Mouse (Mus musculus): ENCODE measurements around the gene Cyp2j8.
"Not testable (repeated sequence)": the region's sequence is repeated elsewhere in the genome, so short reads cannot be mapped to it uniquely, and the experiment has no call there.

Gene Cyp2j8

DNA sequence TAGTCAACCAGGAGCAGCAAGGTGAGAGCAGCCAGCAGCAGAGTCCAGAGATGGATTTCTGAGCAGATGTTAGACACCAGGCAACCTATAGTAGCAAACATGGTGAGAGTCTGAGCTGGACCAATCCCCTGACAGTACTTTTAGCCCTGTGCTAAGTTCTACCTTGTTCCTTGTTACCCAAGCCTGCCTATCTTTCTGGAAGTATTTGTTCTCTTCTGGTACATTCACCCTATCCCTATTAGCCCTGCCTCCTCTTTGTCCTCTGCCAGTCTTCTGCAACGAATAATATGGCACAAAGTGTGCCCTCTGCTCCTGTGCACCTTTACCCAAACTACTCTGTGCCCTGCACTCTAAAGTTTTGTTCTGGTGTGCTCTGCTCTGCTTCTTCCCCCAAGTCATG, at the start of gene Cyp2j8:
Gene Cyp2j8 (minus strand): TSS at position 101 of the 400 bp plus-strand sequence.
- no peak for DNase-seq (ENCODE audit: low read depth, low spot score)

DNA sequence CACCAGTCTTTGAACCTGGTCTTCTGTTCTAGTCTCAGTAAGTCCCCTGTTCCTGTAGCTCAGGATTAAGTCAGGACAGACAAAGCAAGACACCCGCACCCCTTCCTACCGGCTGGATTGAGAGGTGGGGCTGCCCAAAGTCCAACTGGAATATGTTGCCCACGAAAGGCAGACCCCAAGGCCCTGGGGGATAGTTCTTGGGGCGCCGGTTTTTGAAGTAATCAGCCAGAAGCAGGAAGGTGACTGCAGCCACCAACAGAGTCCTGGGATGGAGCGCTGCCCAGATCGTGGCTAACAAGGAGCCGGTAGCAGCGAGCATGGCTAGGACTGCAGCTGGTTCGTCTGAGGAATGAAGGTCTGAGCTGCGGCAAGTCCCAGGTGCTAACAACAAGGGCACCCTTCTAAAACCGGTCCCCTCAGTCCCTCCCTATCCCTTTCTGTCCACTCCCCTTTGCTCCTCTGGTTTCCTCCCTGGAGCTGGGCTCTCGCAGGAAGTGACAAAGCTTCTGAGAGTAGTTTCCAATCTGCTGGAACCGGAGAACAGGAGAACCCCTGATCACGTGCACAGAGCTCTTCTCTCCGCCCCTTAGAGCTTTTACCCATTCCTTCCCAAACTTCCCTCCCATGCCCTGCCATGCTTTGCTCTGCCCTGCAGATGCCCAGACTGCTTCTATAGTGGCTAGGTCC, 46.1 kb upstream of the Cyp2j8 start, which contains the start of gene Cyp2j6:
Gene Cyp2j6 (minus strand): TSS at position 529 of the 687 bp plus-strand sequence.
- DNase-seq (ENCODE audit: low read depth, low spot score): peak; percentile 74

DNA sequence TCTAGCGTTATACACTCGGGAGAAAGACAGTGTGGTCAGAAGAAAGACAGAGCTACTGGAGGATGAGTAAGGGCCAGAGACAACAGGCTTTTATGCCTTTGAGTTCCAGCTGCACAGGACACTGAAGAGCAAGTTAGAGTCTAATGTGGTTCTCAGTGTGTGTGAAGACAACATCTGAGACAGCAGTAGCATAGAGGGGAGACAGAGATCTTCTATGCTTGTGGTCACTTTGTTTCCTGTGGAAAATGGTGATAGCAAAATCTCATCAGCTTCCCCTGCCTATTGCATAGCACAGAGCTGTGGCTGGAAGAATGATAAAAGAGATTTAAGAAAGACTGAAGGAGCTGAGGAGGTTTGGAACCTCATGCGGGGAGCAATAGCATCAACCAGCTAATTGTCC, 44.4 kb upstream of the Cyp2j8 start:
- no peak for DNase-seq (ENCODE audit: low read depth, low spot score)

DNA sequence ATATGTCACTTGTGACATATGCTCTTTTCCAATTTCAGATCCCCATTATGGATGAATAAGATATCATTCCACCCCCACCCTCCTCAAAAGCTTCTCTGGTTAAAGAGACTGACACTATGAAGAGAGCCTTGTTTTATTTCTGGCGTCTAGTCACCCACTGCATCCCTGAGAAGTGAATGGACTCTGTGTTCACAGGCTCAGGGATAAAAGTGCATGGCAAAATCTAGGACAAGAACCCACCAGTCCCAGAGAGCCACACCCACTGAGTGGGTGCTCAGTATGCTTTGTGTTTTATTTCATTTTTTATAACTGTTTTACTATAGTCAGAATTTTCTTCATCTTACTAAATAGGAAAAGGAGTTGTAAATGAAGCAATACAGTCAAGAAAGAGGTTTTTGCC, 38.8 kb upstream of the Cyp2j8 start:
- no peak for DNase-seq (ENCODE audit: low read depth, low spot score)

DNA sequence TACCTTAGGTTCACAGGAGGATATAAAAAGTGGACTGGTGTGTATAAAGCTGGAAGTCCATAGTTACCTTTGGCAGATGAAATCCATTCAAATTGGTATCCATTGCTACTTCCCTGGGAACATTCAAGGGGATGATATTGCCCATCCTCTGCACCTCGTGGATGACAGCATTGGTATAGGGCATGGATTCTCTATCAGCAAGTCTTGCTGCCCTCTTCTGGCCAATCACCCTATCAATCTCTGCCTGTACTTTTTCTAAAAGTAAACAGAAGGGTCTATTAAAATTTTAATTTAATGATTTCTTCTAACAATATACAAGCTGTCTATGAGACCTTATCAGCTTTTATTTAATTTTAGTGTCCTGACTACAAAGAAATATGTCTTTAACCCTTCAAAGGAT, 18.6 kb upstream of the Cyp2j8 start:
- DNase-seq (ENCODE audit: low read depth, low spot score): no peak

DNA sequence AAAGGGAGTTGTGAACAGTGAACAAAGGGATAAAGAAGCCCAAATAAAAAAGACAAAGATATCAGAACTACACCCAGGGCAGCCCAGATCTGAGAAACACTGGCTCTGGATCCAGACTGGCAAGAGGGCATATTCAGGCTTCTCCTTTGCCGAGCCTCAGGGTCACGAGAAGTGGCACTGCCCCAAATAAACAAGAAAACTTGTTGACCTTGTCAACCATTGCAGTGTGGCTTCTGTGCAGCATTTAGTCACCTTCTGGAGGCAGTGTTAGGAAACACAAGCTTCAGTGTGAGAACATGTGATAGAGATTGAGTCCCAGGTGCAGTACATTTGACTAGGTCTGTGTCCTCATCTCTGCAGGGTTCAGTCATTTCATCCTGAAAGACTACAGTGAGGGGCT, 15.1 kb upstream of the Cyp2j8 start:
- DNase-seq (ENCODE audit: low read depth, low spot score): no peak

DNA sequence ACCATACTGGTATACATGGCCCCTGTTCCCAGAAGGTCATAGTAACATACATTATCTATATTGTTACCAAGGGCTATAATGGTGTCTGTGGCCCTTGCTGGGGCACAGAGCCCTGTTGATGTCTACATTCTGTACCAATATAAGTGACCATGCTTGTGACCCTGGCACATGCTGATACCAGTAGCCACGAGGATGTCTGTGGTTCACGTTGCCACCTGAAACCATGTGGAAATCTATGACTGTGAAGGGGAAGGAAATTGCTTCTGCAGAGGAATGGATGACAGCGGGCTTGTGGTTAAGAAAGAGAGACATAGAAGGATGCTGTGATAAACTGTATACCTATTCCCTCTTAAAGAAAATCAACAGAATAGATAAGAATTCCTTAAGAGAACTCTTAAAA, 2.9 kb upstream of the Cyp2j8 start:
- no peak for DNase-seq (ENCODE audit: low read depth, low spot score)

DNA sequence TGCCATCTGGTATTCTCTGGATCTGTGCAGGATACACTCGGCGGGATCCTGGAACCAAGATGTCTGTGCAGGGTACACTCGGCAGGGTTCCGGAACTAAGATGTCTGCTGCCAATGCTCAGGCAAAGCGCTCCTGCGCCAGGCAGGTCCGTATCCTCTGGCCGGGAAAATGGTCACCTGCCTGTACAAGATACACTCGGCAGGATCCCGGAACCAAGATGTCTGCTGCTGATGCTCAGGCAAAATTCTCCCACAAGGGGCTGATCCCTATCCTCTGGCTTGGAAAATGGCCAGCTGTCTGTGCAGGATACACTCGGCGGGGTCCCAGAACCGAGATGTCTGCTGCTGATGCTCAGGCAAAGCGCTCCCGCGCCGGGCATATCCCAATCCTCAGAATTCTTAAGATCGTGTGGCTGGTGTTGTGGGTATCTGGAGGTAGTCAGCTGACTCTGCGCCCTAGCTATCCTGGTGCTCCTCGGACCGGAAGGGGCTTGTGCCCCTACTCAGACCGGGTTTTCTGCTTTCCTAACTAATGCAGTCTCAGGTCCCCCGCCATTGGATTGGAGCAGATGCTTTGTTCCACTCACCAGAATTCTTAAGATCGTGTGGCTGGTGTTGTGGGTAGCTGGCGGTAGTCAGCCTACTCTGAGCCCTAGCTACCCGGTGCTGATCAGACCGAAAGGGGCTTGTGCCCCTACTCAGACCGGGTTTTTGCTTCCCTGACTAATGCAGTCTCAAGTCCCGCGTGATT, 43.7 kb downstream of the Cyp2j8 start:
- DNase-seq (ENCODE audit: low read depth, low spot score): not testable (repeated sequence)
